Mouse (Mus musculus): ENCODE results near the gene Gm10318. TPM values are rescaled to one million over a fixed set of nuclear protein-coding genes. Genes with fewer than 3 reads are reported as not detected.

The Gm10318 gene
- total RNA-seq (2021), result not detected
- long read RNA-seq, experiment 1, result 0 reads
- long read RNA-seq, experiment 2, result 0 reads

GRCm38 (mm10) chr10:77852559-77852958 is at the start of gene Gm10318:
TSS of gene Gm10318 (plus strand) at chr10:77852859.
- no peak for DNase-seq (ENCODE audit: low spot score in 2 of 2)

GRCm38 (mm10) chr10:77804095-77804494 is 48.6 kb upstream of the Gm10318 start:
- no peak for DNase-seq (ENCODE audit: low spot score in 2 of 2)

- no peak for DNase-seq (ENCODE audit: low spot score in 2 of 2)
These were observed 40.9 kb upstream of the Gm10318 start, which contains the start of gene Gm9507 for GRCm38 (mm10) chr10:77811743-77812142. TSS of gene Gm9507 (minus strand) at chr10:77811843.

GRCm38 (mm10) chr10:77814382-77814781 is 38.3 kb upstream of the Gm10318 start, which contains the start of gene Gm2696:
TSS of gene Gm2696 (plus strand) at chr10:77814682.
- no peak for DNase-seq (ENCODE audit: low spot score in 2 of 2)

GRCm38 (mm10) chr10:77815514-77815913 is 37.1 kb upstream of the Gm10318 start:
- no peak for DNase-seq (ENCODE audit: low spot score in 2 of 2)

GRCm38 (mm10) chr10:77818523-77818922 is 34.1 kb upstream of the Gm10318 start:
- DNase-seq (ENCODE audit: low spot score in 2 of 2), result no peak

GRCm38 (mm10) chr10:77819203-77819602 is 33.5 kb upstream of the Gm10318 start:
- no peak for DNase-seq (ENCODE audit: low spot score in 2 of 2)

GRCm38 (mm10) chr10:77826951-77827350 is 25.7 kb upstream of the Gm10318 start, which contains the start of gene Krtap10-4:
TSS of gene Krtap10-4 (minus strand) at chr10:77827095.
- DNase-seq (ENCODE audit: low spot score in 2 of 2), result no peak

- DNase-seq (ENCODE audit: low spot score in 2 of 2), result no peak
These were observed 17.0 kb upstream of the Gm10318 start, which contains the start of gene Krtap10-10 for GRCm38 (mm10) chr10:77835647-77836046. TSS of gene Krtap10-10 (plus strand) at chr10:77835947.

GRCm38 (mm10) chr10:77839006-77839405 is 13.7 kb upstream of the Gm10318 start:
- no peak for DNase-seq (ENCODE audit: low spot score in 2 of 2)

GRCm38 (mm10) chr10:77846503-77846902 is 6.2 kb upstream of the Gm10318 start, which contains the start of gene Gm36176:
TSS of gene Gm36176 (plus strand) at chr10:77846803.
- DNase-seq (ENCODE audit: low spot score in 2 of 2), result no peak

- no peak for DNase-seq (ENCODE audit: low spot score in 2 of 2)
These were observed 5.7 kb upstream of the Gm10318 start for GRCm38 (mm10) chr10:77846961-77847360.

- DNase-seq (ENCODE audit: low spot score in 2 of 2), result no peak
These were observed 5.1 kb upstream of the Gm10318 start for GRCm38 (mm10) chr10:77847538-77847937.

- DNase-seq (ENCODE audit: low spot score in 2 of 2), result no peak
These were observed 9.0 kb downstream of the Gm10318 start, which contains the start of gene Gm3285 for GRCm38 (mm10) chr10:77861675-77862074. TSS of gene Gm3285 (plus strand) at chr10:77861975.

- DNase-seq (ENCODE audit: low spot score in 2 of 2), result no peak
These were observed 11.6 kb downstream of the Gm10318 start for GRCm38 (mm10) chr10:77864067-77864761.

GRCm38 (mm10) chr10:77864762-77865143 is 12.1 kb downstream of the Gm10318 start:
- no peak for DNase-seq (ENCODE audit: low spot score in 2 of 2)

GRCm38 (mm10) chr10:77867546-77867945 is 14.9 kb downstream of the Gm10318 start:
- DNase-seq (ENCODE audit: low spot score in 2 of 2), result no peak

- no peak for DNase-seq (ENCODE audit: low spot score in 2 of 2)
These were observed 17.0 kb downstream of the Gm10318 start for GRCm38 (mm10) chr10:77869651-77870050.

- no peak for DNase-seq (ENCODE audit: low spot score in 2 of 2)
These were observed 26.3 kb downstream of the Gm10318 start for GRCm38 (mm10) chr10:77878985-77879384.

- DNase-seq (ENCODE audit: low spot score in 2 of 2), result no peak
These were observed 27.6 kb downstream of the Gm10318 start for GRCm38 (mm10) chr10:77880305-77880704.

- DNase-seq (ENCODE audit: low spot score in 2 of 2), result no peak
These were observed 29.9 kb downstream of the Gm10318 start for GRCm38 (mm10) chr10:77882553-77882952.

GRCm38 (mm10) chr10:77886007-77886747 is 33.5 kb downstream of the Gm10318 start:
- DNase-seq (ENCODE audit: low spot score in 2 of 2), result no peak
